Mouse (Mus musculus) B cell, adult 2 months (primary cell): Measurements from ENCODE around the gene Kcnab2.
A peak's percentile ranks its signal among the peaks of the same experiment; 100 is the strongest.

Experiments
- DNase-seq, 2 experiments: peaks; one replicate each; pipeline ENCODE4 v3.0.0; 2022

The Kcnab2 gene

DNA sequence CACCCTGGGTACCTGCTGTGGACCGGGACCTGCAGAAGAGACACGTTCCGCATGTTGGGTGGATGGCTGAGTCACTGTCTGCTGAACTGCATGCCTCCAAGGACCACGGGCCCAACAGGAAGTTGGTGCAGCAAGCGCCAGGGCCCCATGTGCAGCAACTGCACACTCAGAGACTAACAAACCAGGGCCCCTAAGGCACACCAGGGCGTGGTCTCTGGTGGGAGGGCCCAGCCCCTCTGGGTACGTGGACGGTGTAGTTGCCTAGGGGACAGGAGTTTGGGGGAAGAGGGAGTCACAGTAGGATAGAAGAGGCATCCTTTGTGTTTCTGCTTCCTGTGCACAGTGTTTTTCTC is 29.0 kb downstream of the Kcnab2 start:
- peak; percentile 71 to 74 for DNase-seq

DNA sequence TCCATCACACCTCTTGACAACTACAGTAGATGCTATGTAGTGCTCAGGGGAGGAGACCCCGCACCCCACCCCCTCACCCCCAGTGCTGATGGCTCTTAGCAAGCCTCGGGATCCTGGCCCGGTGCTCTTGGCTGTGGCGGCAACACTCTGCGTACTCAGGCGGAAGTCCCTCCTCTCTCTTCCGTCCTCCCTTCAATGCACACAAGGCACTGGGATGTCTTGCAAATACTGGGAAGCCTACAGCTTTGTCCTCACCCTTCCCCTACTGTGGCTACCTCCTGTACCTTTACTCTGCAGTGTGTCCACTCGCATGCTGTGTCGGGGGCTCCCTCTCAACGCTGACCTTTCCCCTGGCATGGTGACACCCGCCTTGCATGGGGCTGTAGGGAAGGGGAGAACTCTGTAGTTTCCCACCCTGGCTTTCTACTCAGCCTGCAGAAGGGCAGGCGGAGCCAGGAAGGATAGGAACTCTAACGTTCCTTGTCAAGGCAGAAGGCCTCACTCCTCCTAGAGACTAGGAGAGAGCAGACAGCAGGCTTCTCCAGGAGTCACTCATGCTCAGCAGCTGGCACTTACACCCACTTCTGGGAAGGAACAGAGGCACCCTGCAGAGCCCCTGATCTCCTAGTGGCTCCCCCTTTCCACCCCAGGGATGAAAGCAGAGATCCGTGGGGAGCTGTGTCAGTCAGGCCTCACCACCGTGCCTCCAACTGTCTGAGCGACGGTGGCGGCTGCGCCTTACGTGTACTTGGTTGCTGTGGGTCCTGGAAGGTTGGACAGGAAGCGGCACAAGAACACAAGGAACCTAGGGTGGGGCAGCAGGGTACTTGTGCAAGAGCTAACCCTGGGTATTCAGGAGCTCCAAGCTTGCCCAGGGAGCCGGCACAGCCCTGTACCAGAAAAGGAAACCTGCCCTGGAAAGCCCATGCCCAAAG is 29.7 kb downstream of the Kcnab2 start:
- peak in 1 of 2 experiments; percentile 5 for DNase-seq

DNA sequence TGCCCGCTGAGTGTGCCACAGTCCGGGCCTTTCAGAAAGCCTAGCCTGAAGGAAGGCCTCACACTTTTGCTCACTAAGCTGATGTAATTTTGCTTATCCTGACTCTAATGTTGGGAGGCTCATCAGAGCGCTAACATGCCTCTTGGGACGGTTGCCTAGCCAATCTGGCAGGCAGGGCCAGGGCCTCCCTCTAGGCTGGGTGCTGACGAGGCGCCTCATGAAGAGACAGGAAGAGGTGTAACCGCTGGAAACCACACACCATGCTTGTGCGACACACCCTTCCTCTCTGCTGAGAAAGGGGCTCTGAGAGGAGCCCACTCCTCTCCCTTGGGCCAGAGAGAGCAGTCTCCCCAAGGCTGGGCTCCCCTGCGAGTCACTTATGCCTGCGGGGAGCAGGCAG is 31.5 kb downstream of the Kcnab2 start:
- peak; percentile 59 to 66 for DNase-seq

DNA sequence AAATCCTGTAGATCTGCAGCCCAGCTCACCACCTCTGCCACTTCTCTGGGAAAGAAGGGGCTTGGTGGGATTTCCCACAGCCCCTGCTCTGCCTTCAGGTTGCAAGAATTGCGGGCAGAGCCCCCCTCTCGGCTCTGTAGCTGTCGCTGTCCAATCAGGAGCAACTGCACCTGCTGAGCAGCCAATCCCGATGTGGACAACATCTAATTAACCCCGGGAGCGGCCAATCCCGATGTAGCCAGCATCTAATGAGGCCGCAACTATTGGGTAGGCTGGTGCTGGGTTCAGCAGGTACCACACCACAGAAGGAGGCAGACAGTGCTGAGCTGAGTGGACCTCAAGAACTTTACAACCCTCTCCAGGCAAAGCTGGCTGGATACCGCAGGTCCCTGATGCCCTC is 36.1 kb downstream of the Kcnab2 start:
- no peak for DNase-seq

DNA sequence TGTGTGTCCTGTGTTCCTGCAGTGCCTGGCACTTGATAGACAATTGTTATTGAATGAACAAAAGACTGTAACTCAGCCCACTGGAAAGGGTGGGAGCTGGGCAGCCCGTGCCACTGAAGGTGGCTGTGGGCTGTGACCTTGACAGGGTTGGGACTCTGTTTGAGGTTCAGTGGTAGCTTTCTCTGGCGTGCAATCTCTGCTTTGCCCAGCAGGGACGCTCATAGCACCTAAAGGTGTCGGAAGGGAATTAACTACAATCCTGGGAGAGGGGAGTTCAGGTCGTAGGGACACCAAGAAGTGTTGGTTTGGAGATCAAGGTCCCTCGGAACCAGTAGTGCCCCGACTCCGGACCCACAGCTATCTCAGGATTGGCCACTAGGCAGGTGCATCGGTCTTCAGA is 36.8 kb downstream of the Kcnab2 start:
- DNase-seq: no peak

DNA sequence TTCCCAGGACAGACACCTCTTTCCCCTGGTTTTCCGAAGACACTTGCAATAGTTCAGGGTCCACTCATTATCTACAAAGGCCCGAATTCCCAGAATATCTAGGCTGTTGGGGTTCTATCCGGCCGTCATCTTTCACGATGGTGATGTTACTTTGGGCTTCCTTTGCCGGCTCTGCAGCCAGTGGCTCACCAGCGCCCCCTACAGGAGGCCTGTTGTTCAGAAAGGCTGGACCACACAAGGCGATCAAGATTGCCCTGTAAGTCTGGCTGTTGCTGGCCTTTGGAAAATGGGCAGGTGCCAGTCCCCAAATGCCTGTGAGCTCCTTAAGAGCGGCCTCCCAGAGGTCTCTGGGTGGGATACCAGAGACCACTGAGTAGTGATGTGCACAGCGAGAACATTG is 42.4 kb downstream of the Kcnab2 start:
- DNase-seq: peak; percentile 81 to 82

DNA sequence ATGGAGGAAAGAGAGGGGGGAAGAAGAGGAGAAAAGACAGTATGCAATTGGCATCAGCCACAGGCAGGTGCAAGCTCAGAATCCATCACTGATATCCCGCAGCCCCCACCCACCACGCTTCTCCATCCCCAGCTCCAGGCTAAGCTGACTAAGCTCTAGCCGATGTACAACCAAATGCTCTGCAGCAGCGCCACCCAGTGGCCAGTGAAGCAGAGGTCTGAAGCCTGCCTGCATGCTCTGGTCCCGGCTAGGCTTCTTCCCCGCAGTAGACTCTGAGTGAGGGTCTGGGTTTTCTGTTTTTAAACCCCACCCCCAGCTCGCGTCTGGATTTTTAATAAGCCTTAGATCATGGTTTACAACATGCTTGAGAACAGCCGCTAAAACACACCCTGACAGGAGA is 42.8 kb downstream of the Kcnab2 start:
- peak; percentile 75 to 78 for DNase-seq

DNA sequence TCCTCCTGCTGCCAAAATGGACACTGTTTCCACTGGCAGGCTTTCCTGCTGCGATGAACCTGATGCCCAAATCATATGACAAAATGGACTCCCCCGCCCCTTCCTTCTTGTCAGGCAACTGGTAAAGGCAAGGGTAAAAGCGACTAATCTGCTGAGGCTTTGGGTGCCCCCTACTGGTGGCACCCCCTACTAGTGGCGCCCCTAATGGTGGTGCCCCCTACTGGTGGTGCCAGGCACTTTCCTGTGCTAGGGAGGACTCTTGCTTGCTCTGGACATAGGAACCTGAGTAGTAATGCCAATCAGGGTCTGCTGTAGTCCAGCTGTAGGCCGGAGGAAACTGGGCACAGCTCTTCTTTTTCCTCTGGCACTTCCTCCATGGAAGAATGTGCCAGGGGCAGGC is 45.4 kb downstream of the Kcnab2 start:
- DNase-seq: peak; percentile 63 to 66

DNA sequence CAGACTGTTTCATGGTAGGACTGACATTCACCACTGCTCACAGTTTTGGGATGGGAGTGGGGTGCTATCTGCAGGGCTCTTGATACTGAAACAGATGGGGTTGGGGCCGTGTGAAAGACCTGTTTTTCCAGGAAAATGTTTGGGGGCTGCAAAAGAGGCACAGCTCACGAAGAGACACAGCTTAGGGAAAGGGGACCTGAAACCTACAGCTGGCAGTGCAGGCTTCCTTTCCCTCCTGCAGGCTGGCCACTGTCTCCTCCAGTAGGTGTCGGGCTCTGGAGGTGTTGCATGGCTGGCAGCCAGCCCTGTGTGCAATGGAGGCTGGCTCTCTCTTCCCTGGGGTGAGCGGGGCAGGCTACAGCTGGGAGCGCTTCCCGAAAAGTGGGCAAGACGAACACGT is 49.4 kb downstream of the Kcnab2 start:
- DNase-seq: peak in 1 of 2 experiments; percentile 7

DNA sequence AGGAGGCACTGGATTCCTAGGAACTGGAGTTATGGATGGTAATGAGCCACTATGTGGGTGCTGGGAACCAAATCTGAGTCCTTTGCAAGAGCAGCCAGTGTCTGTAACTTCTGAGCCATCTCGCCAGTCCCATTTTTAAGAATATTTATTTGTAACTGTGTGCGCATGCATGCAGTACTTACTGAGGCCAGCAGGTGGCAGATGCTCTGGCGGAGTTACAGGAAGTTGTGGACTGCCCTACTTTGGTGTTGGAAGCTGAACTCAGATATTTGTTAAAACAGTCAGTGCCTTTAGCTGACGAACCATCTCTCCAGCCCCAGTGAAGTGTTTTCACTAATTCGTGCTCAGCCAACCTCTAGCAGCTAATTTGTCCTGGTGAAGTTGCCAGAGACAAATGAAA is 52.7 kb downstream of the Kcnab2 start:
- peak; percentile 68 to 69 for DNase-seq

DNA sequence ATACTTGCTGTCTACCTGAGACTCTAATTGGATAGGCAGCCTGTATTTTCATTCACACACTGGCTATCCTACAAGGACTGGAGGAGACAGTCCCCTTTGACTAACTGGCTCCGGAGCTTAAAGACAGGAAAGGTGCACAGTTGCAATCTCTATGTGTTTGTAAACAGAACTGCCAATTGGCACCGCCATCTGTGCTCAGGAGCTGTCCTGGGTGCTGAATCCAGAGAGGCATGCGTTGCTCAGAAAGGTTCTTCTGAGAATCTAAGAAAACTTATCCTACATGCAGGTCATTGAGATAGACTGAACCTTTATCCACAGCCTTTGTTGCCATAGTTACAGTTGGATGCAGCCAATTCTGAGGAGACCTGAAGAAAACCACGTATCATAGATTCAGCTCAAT is 53.3 kb downstream of the Kcnab2 start:
- peak in 1 of 2 experiments; percentile 21 for DNase-seq

DNA sequence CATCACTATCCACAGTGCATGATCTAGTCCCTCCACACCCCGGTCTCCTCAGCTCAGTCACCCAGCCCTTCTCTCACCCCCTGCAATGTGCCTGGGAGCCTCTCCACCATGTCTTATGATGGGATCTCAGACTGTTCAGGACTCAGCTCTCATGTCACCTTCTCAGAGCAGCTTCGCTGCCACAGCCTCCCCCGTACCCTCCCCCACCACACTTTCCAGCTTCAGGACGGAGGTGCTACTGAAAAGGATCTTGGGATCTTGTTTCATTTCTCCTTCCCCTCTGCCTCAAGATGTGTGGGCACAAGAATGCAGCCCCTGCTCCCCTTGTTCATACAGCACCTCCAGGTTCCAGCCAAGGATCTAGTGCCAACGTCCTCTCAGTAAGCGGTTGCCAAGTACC is 54.1 kb downstream of the Kcnab2 start:
- DNase-seq: no peak

DNA sequence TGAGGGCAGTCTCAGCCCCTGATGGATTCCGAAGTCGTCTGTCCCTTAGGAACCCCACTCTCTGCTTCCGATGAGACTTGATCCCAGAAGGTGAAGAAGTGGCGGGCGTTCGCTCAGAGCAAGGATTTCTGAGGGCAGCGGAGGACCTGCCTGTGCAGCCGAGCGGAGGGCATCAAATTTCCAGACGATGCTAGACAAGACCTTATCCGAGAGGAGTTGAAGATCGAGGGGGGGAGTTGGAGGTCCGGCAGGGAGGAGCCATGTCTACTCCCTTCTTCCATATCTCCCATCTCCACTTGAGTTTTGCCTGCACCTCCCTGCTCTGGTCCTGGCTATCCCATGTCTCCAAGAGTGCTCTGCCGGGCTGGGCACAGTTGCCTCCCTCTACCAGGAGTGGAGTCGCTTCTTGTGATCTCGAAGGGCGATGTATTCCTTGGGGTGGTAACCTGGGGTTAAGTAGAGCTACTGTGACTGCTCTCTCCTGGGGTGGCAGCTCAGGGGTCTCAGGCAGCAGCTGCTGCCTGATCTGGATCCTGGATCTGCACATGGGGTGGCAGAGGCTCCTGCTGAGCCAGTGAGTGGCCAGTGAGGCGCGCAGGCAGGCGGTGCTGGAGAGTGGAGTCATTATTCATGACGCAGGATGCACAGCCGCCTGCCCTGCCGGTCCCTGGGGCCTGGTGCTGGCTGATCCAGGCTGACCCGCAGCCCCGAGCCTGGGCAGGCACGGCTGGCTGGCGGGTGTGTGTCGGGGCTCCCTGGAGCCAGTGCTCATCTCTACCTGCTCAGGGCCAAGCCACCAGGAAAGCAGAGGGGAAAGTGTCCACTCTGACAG is 59.2 kb downstream of the Kcnab2 start:
- no peak for DNase-seq

DNA sequence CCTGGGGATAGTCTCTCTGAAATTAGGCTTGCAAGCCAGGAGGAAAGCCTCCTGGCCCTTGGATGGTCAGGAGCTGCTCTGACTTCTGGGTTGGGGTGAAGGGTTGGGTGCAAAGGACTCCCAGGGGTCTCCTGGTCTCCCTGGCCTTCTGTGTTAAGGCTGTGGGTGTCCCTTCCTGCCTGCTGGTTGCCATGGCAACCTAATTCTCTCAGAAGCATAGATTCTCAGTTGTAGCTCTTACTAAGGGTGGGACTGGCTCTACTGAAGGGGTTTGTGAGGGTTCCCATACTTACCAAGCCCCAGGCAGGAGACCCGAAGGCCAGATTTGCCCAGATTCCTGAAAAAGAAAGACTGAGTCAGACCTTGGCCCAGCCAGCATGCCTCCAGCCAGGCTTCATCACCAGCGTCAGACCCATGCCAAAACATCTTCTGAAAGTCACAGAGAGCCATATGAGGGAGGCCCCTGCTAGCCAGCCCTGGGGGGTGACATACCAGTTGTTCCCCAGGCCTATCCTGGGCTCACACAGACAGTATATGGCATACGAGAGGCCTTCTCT is 65.1 kb downstream of the Kcnab2 start:
- no peak for DNase-seq

DNA sequence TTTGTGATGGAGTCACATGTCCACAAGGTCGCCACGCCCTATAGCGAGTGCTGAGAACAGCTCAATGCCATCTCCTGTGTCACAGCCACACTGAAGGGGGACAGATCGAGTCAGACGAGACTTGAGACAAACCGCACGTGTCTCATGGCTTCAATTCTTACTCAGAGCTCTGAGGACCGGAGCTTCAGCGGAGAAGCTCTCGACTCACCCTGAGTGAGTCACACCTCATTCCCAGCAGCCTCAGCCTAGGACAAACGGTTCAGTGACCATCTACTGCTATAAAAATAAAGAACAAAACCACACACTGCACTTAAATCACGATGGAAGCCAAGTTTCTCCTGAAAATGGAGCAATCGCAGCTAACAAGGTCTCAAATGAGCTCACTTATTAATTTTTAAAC is 66.7 kb downstream of the Kcnab2 start:
- DNase-seq: no peak

DNA sequence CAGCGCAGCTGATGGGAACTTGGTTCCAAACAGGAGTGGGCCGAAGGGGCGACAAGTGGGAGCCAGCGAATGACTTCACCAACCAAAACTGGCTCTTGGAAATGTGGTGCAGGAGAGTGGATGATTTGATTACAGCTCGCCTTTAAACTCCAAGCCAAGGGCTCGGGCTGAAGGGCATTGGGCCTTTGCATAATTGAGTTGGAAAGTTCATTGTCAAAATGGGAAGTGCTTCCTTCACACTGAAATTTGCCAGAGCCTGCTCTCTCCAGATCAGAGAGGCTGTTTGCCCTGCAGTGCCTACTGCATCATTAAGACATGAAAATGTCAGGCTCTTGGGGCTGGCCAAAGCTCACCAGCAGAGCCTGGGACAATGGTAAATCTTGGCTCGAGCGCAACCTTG is 71.1 kb downstream of the Kcnab2 start:
- DNase-seq: no peak

DNA sequence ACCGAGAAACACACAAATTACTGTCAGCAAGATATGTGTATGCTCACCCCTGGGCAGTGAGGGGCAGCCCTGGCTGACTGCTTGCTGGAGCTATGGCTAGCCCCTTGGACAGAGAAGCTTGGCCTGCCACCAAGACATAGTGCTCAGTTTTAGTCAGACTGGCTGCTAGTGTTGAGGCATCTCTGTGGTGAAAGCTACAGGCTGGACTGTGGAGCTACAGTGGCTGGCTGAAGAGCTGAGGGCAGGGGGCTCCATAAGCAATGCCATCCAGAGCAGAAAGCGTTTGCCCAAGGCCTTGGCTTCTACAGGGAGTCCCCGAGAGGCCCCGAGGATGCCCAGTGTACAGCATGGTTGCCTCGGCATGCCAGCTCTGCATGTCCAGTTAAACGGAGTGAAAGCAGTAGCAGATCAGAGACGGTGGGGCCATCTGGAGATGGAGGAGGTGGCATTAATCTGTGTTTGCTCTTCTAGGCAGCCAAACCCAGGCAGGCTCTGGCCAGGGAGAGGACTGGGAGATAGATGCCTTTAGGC is 71.9 kb downstream of the Kcnab2 start:
- DNase-seq: no peak

DNA sequence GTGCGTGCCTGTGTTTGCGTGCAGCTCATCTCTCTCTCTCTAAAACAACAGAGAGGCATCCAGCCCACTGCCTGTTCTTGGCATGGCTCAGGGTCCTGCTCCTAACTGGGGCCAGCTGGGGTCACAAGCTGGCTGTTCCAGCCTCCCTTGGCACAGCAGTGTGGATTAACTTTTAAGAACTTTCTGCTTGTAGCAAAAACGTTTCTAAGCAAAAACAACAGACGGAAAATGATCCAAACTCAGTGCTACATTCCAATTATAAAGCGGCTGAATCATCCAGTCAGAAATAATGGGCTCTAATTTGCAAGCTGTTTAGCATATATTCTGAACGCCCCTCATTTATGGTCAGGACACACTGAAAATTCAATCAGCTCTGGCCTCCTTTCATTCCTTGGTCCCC is 72.5 kb downstream of the Kcnab2 start:
- no peak for DNase-seq

DNA sequence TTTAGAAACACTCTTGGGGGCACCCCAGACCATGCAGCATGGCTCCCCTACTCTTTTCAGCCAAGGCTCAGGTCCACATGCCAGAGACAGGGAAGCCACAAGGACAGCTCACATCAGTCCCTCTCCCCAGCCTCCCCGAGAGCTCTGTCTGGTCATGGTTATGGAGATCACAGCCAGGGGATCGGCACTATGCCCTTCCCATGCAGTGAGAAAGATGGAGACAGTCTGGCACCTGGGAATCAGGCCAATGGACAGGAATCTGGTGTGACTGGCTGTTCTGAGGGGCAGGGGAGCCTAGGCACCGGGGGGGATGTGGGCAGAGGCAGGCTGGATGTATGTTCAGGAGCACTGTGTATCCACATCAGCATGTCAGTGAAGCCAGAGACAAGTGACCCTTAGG is 78.7 kb downstream of the Kcnab2 start:
- DNase-seq: no peak

DNA sequence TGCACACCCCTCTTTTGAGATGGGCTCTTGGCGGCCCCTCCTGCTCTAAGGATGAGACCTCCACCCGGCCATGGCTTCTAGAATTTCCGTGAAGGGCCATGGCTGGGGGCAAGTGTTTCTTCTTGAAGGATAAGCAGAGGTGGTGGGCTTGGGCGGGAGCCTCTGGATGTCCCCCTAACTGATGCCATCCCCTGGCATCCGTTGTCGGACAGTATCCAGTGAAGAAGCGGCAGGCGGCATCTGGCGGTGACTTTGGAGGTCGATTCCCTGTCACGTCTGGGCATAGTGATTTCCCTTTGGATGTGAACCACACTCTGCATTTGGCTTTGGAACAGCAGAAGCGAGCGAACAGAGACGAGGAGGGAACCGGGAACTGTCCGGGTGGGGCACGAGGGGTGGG is 85.0 kb downstream of the Kcnab2 start:
- DNase-seq: no peak

DNA sequence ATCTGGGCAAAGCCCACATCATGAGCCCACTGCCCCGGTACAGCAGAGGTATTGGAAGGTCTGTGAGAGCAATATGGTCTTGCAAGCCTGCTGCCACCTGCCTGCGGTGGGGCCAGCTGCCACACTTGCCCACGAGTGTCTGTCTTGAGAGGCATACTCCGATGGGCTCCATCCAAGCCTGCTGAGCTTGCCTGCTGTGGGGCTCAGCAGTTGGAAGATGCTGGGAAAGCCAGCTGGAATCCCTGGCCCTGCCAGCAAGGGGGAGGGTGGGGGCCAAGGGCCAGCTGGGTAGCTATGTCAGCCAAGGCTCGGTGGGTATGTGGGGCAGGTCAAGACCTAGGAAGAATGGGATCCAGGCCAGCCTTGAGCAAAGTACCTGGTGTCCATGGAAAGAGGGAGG is 85.5 kb downstream of the Kcnab2 start:
- no peak for DNase-seq

DNA sequence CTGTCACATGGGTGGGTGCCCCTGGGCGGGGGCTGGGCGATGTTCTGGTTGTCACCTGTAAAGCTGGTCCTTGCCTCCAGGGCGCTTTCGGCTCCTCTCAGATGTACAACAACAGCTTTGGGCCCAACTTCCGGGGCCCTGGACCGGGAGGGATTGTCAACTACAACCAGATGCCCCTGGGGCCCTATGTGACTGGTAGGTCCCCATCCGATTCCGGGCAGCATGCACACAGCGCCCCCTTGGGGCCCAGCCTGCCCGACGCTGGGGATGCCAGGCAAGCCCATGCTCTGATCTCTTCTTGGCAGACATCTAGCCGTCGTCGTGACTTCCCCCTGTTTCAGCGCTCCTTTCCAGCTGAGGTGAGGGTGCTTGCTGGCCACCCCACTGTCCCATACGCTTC is 92.0 kb downstream of the Kcnab2 start:
- DNase-seq: peak; percentile 47 to 59

DNA sequence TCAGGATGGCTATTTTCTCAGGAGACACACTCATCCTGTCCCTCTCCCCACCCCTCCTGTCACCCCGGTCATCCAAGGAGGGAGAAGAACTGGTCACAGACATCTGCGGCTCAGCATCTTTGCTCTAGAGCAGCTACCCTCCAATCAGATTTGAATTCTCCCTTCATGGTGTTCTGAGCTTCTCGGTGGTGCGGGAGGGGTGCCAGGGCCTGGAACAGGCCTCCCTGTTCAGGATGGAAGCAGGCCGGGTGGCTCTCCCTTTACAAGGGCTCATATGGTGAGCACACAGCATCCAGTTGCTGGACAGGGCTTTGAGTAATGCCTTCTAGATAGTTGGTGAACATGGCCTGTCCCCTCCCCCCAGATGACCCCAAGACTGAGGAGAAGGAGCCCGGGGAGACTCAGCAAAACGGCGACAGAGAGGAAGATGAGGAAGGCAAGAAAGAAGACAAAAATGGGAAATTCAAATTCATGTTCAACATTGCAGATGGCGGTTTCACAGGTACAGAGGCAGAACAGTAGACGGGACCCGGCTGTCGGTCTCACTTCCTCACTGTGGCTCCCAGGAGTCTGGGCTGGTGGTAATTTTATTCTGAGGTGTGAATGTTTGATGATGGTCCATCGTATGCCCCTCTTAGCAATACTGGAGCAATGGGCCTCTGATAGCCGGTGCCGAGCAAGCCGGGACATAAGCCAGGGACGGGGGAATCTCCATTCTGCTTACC is 95.0 kb downstream of the Kcnab2 start:
- peak; percentile 14 to 15 for DNase-seq
